Mouse (Mus musculus) bone marrow, adult 2 months (tissue): ENCODE results near the gene Rplp2.

Experiments
- CTCF ChIP-seq: fragments of 200-500 bp; IDR thresholded peaks from 2 replicates; pipeline ENCODE4 v1.5.1; 2011; ENCODE audit warnings: low read length, control low read depth; ENCODE audit not compliant: control insufficient read depth, insufficient read depth
- POLR2A ChIP-seq: fragments of 200-500 bp; IDR thresholded peaks from 2 replicates; pipeline ENCODE4 v1.6.1; 2011; ENCODE audit warnings: low read depth, mild to moderate bottlenecking, control low read depth, low read length, borderline replicate concordance; ENCODE audit not compliant: control insufficient read depth

DNA sequence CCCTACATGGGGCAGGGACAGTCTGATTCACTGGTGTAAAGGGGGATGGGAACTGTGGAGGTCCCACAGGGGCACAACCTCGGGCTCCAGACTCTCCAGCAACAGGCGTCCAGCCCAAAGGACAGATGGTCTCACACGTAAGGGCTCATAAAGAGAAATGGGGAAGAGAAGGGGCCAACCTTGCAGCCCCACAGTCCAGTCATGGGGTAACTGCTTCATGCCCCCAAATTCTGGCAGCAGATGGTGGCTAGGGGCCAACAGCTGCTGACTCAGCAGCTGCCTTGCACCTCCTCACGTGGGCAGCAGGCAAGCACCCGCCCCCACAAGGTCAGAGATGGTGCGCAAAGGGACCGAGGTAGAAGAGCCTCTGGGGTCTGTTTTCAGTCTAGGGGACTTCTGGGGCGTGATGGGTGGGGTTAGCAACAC, 15.0 kb upstream of the Rplp2 start:
- TF ChIP-seq CTCF (no peak), POLR2A (no peak)
